Mouse (Mus musculus) megakaryocyte, embryonic 14.5 days (primary cell): Measurements from ENCODE around the gene Arsb.

Source experiments
- FLI1 ChIP-seq: IDR thresholded peaks from 2 replicates; pipeline ENCODE4 v1.6.1; 2012; ENCODE audit warnings: low read length, inconsistent platforms, mixed read lengths
- GATA1 ChIP-seq: IDR thresholded peaks from 3 replicates; pipeline ENCODE4 v1.6.1; 2012; ENCODE audit warnings: mixed read lengths, low read length, inconsistent platforms, borderline replicate concordance

GRCm38 (mm10) chr13:93924735-93925432, 153.5 kb downstream of the Arsb start:
- TF ChIP-seq FLI1 (no peak), GATA1 (no peak)
